Mouse (Mus musculus): ENCODE measurements at regions not wholly inside any gene's neighbourhood (a gene's known extent, or its start where the extent isn't known, plus 50 kb on each side); places are given as distances from the start of the nearest gene placed in this dataset.

DNA sequence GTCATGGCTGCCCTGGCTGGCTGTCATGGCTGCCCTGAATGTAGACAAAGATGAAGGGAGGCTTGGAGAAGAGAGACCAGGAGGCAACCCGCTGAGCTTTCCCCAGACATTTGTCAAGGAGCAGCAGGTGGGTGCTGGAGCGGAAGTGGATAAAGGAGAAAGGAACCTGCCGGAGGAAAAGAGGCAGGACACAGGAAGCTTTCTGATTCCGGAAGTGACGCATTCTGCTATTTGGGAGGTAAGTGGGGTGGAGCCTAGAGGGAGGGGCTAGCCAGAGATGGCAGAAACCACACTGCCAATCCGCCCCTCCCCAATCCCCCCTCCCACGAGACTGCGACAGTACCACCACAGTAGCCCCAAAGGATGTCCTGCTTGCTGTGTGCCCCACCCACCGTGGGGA, 80.1 kb downstream of the Gm572 start:
- Histone ChIP-seq H3K9me3 (ENCODE audit: low read length) (no peaks in the 10 kb centered on the region), H3K4me2 (ENCODE audit: low read depth, low read length, poor library complexity, severe bottlenecking) (no peak overlapping the region), H3K27ac (ENCODE audit: low read depth, low read length) (no peak overlapping the region), H3K4me1 (ENCODE audit: insufficient read depth, low read length) (peaks cover 4% of the 10 kb centered on the region; the same call in 1 of the 2 replicates), H3K27me3 (ENCODE audit: insufficient read depth, low read length) (no peaks in the 10 kb centered on the region), H3K9ac (replicated peaks; ENCODE audit: low read length, poor library complexity, severe bottlenecking) (no peak overlapping the region), H3K36me3 (ENCODE audit: insufficient read depth, low read length) (no peaks in the 10 kb centered on the region), H3K4me3 (ENCODE audit: low read depth, low read length) (no peak overlapping the region)
- no peak for DNase-seq (ENCODE audit: low spot score)
- WGBS = 78% methylated on average over 9 of the region's 9 CpGs
- TF ChIP-seq CTCF (IDR thresholded peaks at IDR 0.05) = no peak
- no peak for ATAC-seq (ENCODE audit: low FRiP score)

GRCm38 (mm10) chr4:148723934-148724719, 80.1 kb upstream of the Casz1 start:
- H3K4me3 ChIP-seq (ENCODE audit: low read depth, low read length) = peak overlapping the region; percentile 27
- no peak overlapping the region for H3K27ac ChIP-seq (ENCODE audit: low read depth, low read length)
- H3K36me3 ChIP-seq (ENCODE audit: insufficient read depth, low read length) = no peaks in the 10 kb centered on the region
- no peaks in the 10 kb centered on the region for H3K27me3 ChIP-seq (ENCODE audit: insufficient read depth, low read length)
- H3K4me2 ChIP-seq (ENCODE audit: low read depth, low read length, poor library complexity, severe bottlenecking) = peak overlapping the region; percentile 56
- ATAC-seq (ENCODE audit: low FRiP score) (no peak), DNase-seq (ENCODE audit: low spot score) (no peak)
- 5% methylated on average over 23 of the region's 39 CpGs for WGBS
- H3K9me3 ChIP-seq (ENCODE audit: low read length) = no peaks in the 10 kb centered on the region
- H3K9ac ChIP-seq (replicated peaks; ENCODE audit: low read length, poor library complexity, severe bottlenecking) = 0 out of 2 replicates have a peak overlapping the region, but pooled peaks have one; percentile 13
- no peak for TF ChIP-seq CTCF (IDR thresholded peaks at IDR 0.05)
- H3K4me1 ChIP-seq (ENCODE audit: insufficient read depth, low read length) = peaks cover 4% of the 10 kb centered on the region; the same call in 1 of the 2 replicates

GRCm38 (mm10) chr4:148728800-148729199, 75.4 kb upstream of the Casz1 start:
- DNase-seq (ENCODE audit: low spot score) = no peak
- TF ChIP-seq CTCF (IDR thresholded peaks at IDR 0.05) = no peak
- WGBS = 91% methylated on average over 5 of the region's 5 CpGs

GRCm38 (mm10) chr4:148731586-148731985, 72.6 kb upstream of the Casz1 start:
- Histone ChIP-seq H3K36me3 (ENCODE audit: insufficient read depth, low read length) (no peaks in the 10 kb centered on the region), H3K9ac (replicated peaks; ENCODE audit: low read length, poor library complexity, severe bottlenecking) (no peak overlapping the region), H3K9me3 (ENCODE audit: low read length) (no peaks in the 10 kb centered on the region), H3K27me3 (ENCODE audit: insufficient read depth, low read length) (no peaks in the 10 kb centered on the region), H3K4me1 (ENCODE audit: insufficient read depth, low read length) (no peaks in the 10 kb centered on the region), H3K4me3 (ENCODE audit: low read depth, low read length) (no peak overlapping the region), H3K4me2 (ENCODE audit: low read depth, low read length, poor library complexity, severe bottlenecking) (no peak overlapping the region), H3K27ac (ENCODE audit: low read depth, low read length) (no peak overlapping the region)
- DNase-seq (ENCODE audit: low spot score) (no peak), ATAC-seq (ENCODE audit: low FRiP score) (no peak)
- 54% methylated on average over 3 of the region's 3 CpGs for whole genome bisulfite sequencing
- TF ChIP-seq CTCF (IDR thresholded peaks at IDR 0.05) = no peak; the same call in 1 of the 2 replicates

More at GRCm38 (mm10) chr4:148728800-148729199, 75.4 kb upstream of the Casz1 start:
- H3K36me3 ChIP-seq (ENCODE audit: insufficient read depth, low read length) = no peaks in the 10 kb centered on the region
- no peak overlapping the region for H3K4me3 ChIP-seq (ENCODE audit: low read depth, low read length)
- H3K9me3 ChIP-seq (ENCODE audit: low read length) = no peaks in the 10 kb centered on the region
- ATAC-seq (ENCODE audit: low FRiP score) = no peak
- no peak overlapping the region for H3K27ac ChIP-seq (ENCODE audit: low read depth, low read length)
- H3K27me3 ChIP-seq (ENCODE audit: insufficient read depth, low read length) = no peaks in the 10 kb centered on the region
- no peak overlapping the region for H3K9ac ChIP-seq (replicated peaks; ENCODE audit: low read length, poor library complexity, severe bottlenecking)
- peaks cover 4% of the 10 kb centered on the region; the same call in 1 of the 2 replicates for H3K4me1 ChIP-seq (ENCODE audit: insufficient read depth, low read length)
- no peak overlapping the region for H3K4me2 ChIP-seq (ENCODE audit: low read depth, low read length, poor library complexity, severe bottlenecking)

- DNase-seq (ENCODE audit: low spot score) (no peak), ATAC-seq (ENCODE audit: low FRiP score) (no peak)
- no peaks in the 10 kb centered on the region for H3K9me3 ChIP-seq (ENCODE audit: low read length)
- H3K4me2 ChIP-seq (ENCODE audit: low read depth, low read length, poor library complexity, severe bottlenecking) = no peak overlapping the region
- H3K27me3 ChIP-seq (ENCODE audit: insufficient read depth, low read length) = peaks cover 2% of the 10 kb centered on the region; the same call in 1 of the 2 replicates
- TF ChIP-seq CTCF (IDR thresholded peaks at IDR 0.05) = no peak
- no peaks in the 10 kb centered on the region for H3K4me1 ChIP-seq (ENCODE audit: insufficient read depth, low read length)
- 56% methylated on average over 9 of the region's 9 CpGs for WGBS
- 0 out of 2 replicates have a peak overlapping the region, but pooled peaks have one; percentile 32 for H3K27ac ChIP-seq (ENCODE audit: low read depth, low read length)
- no peaks in the 10 kb centered on the region for H3K36me3 ChIP-seq (ENCODE audit: insufficient read depth, low read length)
- H3K9ac ChIP-seq (replicated peaks; ENCODE audit: low read length, poor library complexity, severe bottlenecking) = no peak overlapping the region
- H3K4me3 ChIP-seq (ENCODE audit: low read depth, low read length) = no peak overlapping the region
Measured at GRCm38 (mm10) chr4:148734061-148734460, 70.2 kb upstream of the Casz1 start.

GRCm38 (mm10) chr4:148734547-148734946, 69.7 kb upstream of the Casz1 start:
- 60% methylated on average over 12 of the region's 12 CpGs for WGBS

More at GRCm38 (mm10) chr4:148734547-148734946, 69.7 kb upstream of the Casz1 start:
- Histone ChIP-seq H3K9me3 (ENCODE audit: low read length) (no peaks in the 10 kb centered on the region), H3K4me3 (ENCODE audit: low read depth, low read length) (no peak overlapping the region), H3K4me1 (ENCODE audit: insufficient read depth, low read length) (no peaks in the 10 kb centered on the region), H3K27me3 (ENCODE audit: insufficient read depth, low read length) (peaks cover 4% of the 10 kb centered on the region; the same call in 1 of the 2 replicates), H3K4me2 (ENCODE audit: low read depth, low read length, poor library complexity, severe bottlenecking) (no peak overlapping the region), H3K27ac (ENCODE audit: low read depth, low read length) (0 out of 2 replicates have a peak overlapping the region, but pooled peaks have one; percentile 32), H3K9ac (replicated peaks; ENCODE audit: low read length, poor library complexity, severe bottlenecking) (no peak overlapping the region), H3K36me3 (ENCODE audit: insufficient read depth, low read length) (no peaks in the 10 kb centered on the region)
- TF ChIP-seq CTCF (IDR thresholded peaks at IDR 0.05) = no peak
- DNase-seq (ENCODE audit: low spot score) = no peak
- ATAC-seq (ENCODE audit: low FRiP score) = no peak

Measured in midbrain, postnatal 0 days (tissue).